Mouse (Mus musculus) forebrain, embryonic 12.5 days (tissue): ENCODE results near the gene Nacc1. TPM values are rescaled to one million over a fixed set of nuclear protein-coding genes. Genes with fewer than 3 reads are reported as not detected.
A peak's percentile ranks its signal among the peaks of the same experiment; 100 is the strongest.
"Not testable (repeated sequence)": the region's sequence is repeated elsewhere in the genome, so short reads cannot be mapped to it uniquely, and the experiment has no call there.

ENCODE experiments used
- ATAC-seq: fragments of 200-750 bp; cut with Nextera tagmentation; 2 replicates; pipeline ENCODE4 v1.8.0; 2017; ENCODE audit warnings: moderate TSS enrichment; ENCODE audit not compliant: low FRiP score
- H3K27ac ChIP-seq: fragments of 300-500 bp; sonication (generic); 2 replicates; pipeline ENCODE4 v1.5.1; 2016; ENCODE audit warnings: mild to moderate bottlenecking
- H3K27me3 ChIP-seq: fragments of 300-500 bp; sonication (generic); 2 replicates; pipeline ENCODE4 v1.6.1; 2016; ENCODE audit warnings: mild to moderate bottlenecking
- H3K36me3 ChIP-seq: fragments of 300-500 bp; sonication (generic); replicated peaks from 2 replicates; pipeline ENCODE4 v1.6.1; 2016; ENCODE audit warnings: mild to moderate bottlenecking
- H3K4me1 ChIP-seq: fragments of 300-500 bp; sonication (generic); 2 replicates; pipeline ENCODE4 v1.6.1; 2016
- H3K4me2 ChIP-seq: fragments of 300-500 bp; sonication (generic); 2 replicates; pipeline ENCODE4 v1.6.1; 2016; ENCODE audit warnings: mild to moderate bottlenecking, moderate library complexity
- H3K4me3 ChIP-seq: fragments of 300-500 bp; sonication (generic); replicated peaks from 2 replicates; pipeline ENCODE4 v1.5.1; 2016; ENCODE audit warnings: mild to moderate bottlenecking
- H3K9ac ChIP-seq: fragments of 300-500 bp; sonication (generic); 2 replicates; pipeline ENCODE4 v1.6.1; 2016; ENCODE audit warnings: mild to moderate bottlenecking
- H3K9me3 ChIP-seq: fragments of 300-500 bp; sonication (generic); 2 replicates; pipeline ENCODE4 v1.6.1; 2016
- whole genome bisulfite sequencing: fragments of 180-500 bp; shearing (Covaris S2); methylation state at CpG from one replicate; pipeline ENCODE4 v1.1.7; 2016; 5-methylcytosine and 5-hydroxymethylcytosine counted together
- polyA plus RNA-seq: library from polyadenylated mRNA; unstranded; fragments of >200 nt; fragmentation: Nextera tagmentation; extraction: Ambion mirVana; gene quantifications from 2 replicates; pipeline ENCODE4 v1.2.1, GENCODE M21; 2016

The Nacc1 gene
- polyA plus RNA-seq, 1 experiment from 2014 or later = 22.8 TPM

GRCm38 (mm10) chr8:84693332-84693731, 5.7 kb upstream of the Nacc1 start:
- H3K27me3 ChIP-seq = no peaks in the 10 kb centered on the region
- ATAC-seq = no peak
- no peak overlapping the region for H3K27ac ChIP-seq
- no peak overlapping the region for H3K9ac ChIP-seq
- 76% methylated on average over 4 of the region's 4 CpGs for WGBS
- H3K36me3 ChIP-seq = peaks cover 62% of the 10 kb centered on the region
- H3K4me3 ChIP-seq = no peak overlapping the region
- H3K4me1 ChIP-seq = peaks cover 14% of the 10 kb centered on the region
- no peaks in the 10 kb centered on the region for H3K9me3 ChIP-seq
- H3K4me2 ChIP-seq = no peak overlapping the region

DNA sequence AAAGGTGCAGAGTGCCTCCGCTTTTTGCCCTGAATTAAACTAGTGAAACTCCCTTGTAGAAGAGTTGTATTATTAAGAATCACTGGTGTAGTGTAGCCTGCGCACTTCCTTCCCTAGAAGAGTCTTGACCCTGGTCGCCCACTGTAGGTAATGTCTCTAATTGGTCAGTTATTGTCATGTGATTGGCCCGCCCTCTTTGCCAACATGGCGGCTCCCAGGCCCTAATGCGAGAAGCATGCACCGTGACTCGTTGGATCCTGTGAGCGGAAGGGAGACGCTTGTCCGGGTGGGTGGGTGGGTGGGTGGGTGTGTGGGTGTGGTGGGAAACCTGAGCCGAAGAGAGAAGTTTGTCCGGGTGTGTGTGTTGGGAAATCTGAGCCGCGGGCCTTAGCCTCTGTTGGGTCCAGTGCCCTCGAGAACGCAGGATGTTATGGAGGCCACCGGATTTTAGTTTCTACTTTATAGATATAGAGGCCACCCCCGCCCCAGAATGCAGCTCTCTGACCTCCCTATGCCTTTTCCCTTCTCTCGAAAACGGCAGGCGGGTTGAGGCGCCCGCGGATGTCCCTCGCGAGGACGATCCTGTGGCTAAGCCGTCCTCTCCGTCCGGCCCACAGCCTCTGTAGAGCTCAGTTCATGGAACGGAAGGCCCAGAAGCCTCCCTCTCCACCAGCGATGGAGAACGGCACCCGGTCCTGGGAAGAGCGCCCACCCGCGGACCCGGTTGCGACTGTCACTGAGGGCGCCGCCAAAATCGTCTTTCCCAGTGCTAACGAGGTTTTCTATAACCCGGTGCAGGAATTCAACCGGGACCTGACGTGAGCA, 1.6 kb upstream of the Nacc1 start:
- no peaks in the 10 kb centered on the region for H3K9me3 ChIP-seq
- H3K4me3 ChIP-seq = peak overlapping the region; percentile 73
- ATAC-seq = peak; percentile 86
- no peaks in the 10 kb centered on the region for H3K27me3 ChIP-seq
- peak overlapping the region; percentile 88 for H3K4me2 ChIP-seq
- H3K9ac ChIP-seq = peak overlapping the region; percentile 66
- 1% methylated on average over 47 of the region's 47 CpGs for WGBS
- peaks cover 29% of the 10 kb centered on the region for H3K36me3 ChIP-seq
- H3K27ac ChIP-seq = no peak overlapping the region
- peaks cover 43% of the 10 kb centered on the region for H3K4me1 ChIP-seq

DNA sequence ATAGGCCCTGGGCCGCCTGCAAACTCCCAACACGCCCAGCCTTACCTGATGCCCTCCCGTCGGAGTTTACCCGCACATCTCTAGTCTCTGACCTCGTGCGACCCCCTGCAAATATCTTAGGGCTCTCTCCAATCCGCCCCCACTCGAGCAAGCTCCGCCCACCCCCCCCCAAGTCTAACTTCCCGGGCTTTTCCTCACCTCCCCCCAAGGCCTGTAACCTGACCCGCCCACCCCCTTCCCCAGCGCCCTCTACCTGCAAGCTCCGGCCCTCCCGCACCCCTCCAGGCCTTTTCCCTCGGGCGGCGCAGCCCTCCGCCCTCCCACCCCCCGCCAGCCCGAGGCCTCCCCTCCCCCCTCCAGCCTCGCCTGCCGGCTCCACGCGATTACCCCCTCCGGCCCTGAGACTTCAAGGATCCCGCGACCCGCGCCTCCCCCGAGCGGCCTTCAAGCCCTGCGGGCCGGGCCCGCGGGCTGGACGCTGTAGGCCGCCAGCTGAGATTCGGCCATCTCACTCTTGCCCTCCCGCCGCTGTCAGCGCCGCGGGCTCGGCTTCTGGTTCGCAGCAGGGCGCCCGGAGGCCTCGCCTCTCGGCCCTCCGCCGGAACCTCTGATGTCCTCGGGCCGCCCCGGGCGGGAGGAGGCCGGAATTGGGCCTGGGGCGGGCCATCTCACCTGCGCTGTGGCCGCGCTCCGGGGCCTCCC, 508 bp downstream of the Nacc1 start:
- no peaks in the 10 kb centered on the region for H3K27me3 ChIP-seq
- peaks cover 43% of the 10 kb centered on the region for H3K4me1 ChIP-seq
- peak overlapping the region; percentile 95 for H3K27ac ChIP-seq
- peak overlapping the region; percentile 100 for H3K4me3 ChIP-seq
- peaks cover 23% of the 10 kb centered on the region for H3K36me3 ChIP-seq
- 1% methylated on average over 54 of the region's 62 CpGs for WGBS
- no peaks in the 10 kb centered on the region for H3K9me3 ChIP-seq
- H3K4me2 ChIP-seq = peak overlapping the region; percentile 96
- peak overlapping the region; percentile 100 for H3K9ac ChIP-seq
- ATAC-seq = peak; percentile 47; the same call in 1 of the 2 replicates

GRCm38 (mm10) chr8:84686191-84687002, 1.3 kb downstream of the Nacc1 start, which contains the start of gene Trmt1:
Gene Trmt1 (plus strand): TSS chr8:84686307.
- peaks cover 43% of the 10 kb centered on the region for H3K4me1 ChIP-seq
- H3K4me2 ChIP-seq = peak within 1 kb of the TSS; percentile 96
- H3K27ac ChIP-seq = peak within 1 kb of the TSS; percentile 95
- 10% methylated on average over 20 of the region's 20 CpGs for WGBS
- H3K9ac ChIP-seq = peak within 1 kb of the TSS; percentile 100
- peaks cover 27% of the 10 kb centered on the region for H3K36me3 ChIP-seq
- ATAC-seq = 0 out of 2 replicates have a peak, but pooled peaks have one; percentile 24
- H3K27me3 ChIP-seq = no peaks in the 10 kb centered on the region
- H3K4me3 ChIP-seq = peak within 1 kb of the TSS; percentile 100
- H3K9me3 ChIP-seq = no peaks in the 10 kb centered on the region

- H3K4me1 ChIP-seq = peaks cover 36% of the 10 kb centered on the region
- no peak overlapping the region for H3K9ac ChIP-seq
- no peaks in the 10 kb centered on the region for H3K27me3 ChIP-seq
- H3K4me3 ChIP-seq = no peak overlapping the region
- no peak overlapping the region for H3K4me2 ChIP-seq
- 50% methylated on average over 3 of the region's 3 CpGs for WGBS
- ATAC-seq = no peak
- no peaks in the 10 kb centered on the region for H3K9me3 ChIP-seq
- peaks cover 25% of the 10 kb centered on the region for H3K36me3 ChIP-seq
- no peak overlapping the region for H3K27ac ChIP-seq
Observed at GRCm38 (mm10) chr8:84684537-84684936, 3.1 kb downstream of the Nacc1 start.

GRCm38 (mm10) chr8:84682257-84682656, 5.4 kb downstream of the Nacc1 start:
- no peak overlapping the region for H3K4me2 ChIP-seq
- H3K4me1 ChIP-seq = peaks cover 26% of the 10 kb centered on the region
- no peak overlapping the region for H3K4me3 ChIP-seq
- WGBS = 83% methylated on average over 2 of the region's 2 CpGs
- H3K9me3 ChIP-seq = no peaks in the 10 kb centered on the region
- ATAC-seq = no peak
- H3K27ac ChIP-seq = no peak overlapping the region
- H3K27me3 ChIP-seq = no peaks in the 10 kb centered on the region
- H3K36me3 ChIP-seq = peaks cover 28% of the 10 kb centered on the region
- no peak overlapping the region for H3K9ac ChIP-seq

DNA sequence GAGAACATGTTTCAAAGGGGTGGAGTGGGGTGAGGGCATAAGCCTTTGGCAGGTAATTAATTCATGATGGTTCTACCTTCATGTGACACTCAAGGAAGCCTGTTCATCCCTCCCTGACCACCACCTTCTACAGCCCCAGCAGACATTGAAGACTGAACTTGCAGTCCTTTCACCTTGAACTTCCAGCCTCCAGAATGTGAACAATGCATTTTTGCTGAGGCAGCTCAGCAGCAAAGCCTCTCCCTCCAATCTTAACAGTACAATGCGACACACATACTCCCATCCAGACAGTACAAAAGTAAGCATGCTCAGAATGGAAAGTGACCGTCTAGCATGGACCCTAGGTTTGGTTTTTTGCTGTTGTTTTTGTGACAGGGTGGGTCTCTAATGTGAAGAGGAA, 6.2 kb downstream of the Nacc1 start:
- 91% methylated on average over 2 of the region's 2 CpGs for WGBS

GRCm38 (mm10) chr8:84677305-84677704, 10.4 kb downstream of the Nacc1 start:
- no peak overlapping the region for H3K4me2 ChIP-seq
- H3K36me3 ChIP-seq = peaks cover 65% of the 10 kb centered on the region
- no peak overlapping the region for H3K9ac ChIP-seq
- no peak for ATAC-seq
- H3K27me3 ChIP-seq = no peaks in the 10 kb centered on the region
- no peaks in the 10 kb centered on the region for H3K9me3 ChIP-seq
- 91% methylated on average over 5 of the region's 5 CpGs for WGBS
- no peak overlapping the region for H3K27ac ChIP-seq
- no peak overlapping the region for H3K4me3 ChIP-seq
- 0 out of 2 replicates have a peak, but pooled peaks cover 2% of the 10 kb centered on the region for H3K4me1 ChIP-seq

More for the DNA sequence above, 6.2 kb downstream of the Nacc1 start:
- Histone ChIP-seq H3K9me3 (no peaks in the 10 kb centered on the region), H3K9ac (no peak overlapping the region), H3K4me3 (no peak overlapping the region), H3K4me1 (peaks cover 22% of the 10 kb centered on the region), H3K36me3 (peaks cover 34% of the 10 kb centered on the region), H3K27me3 (no peaks in the 10 kb centered on the region), H3K4me2 (no peak overlapping the region), H3K27ac (no peak overlapping the region)
- ATAC-seq = no peak

DNA sequence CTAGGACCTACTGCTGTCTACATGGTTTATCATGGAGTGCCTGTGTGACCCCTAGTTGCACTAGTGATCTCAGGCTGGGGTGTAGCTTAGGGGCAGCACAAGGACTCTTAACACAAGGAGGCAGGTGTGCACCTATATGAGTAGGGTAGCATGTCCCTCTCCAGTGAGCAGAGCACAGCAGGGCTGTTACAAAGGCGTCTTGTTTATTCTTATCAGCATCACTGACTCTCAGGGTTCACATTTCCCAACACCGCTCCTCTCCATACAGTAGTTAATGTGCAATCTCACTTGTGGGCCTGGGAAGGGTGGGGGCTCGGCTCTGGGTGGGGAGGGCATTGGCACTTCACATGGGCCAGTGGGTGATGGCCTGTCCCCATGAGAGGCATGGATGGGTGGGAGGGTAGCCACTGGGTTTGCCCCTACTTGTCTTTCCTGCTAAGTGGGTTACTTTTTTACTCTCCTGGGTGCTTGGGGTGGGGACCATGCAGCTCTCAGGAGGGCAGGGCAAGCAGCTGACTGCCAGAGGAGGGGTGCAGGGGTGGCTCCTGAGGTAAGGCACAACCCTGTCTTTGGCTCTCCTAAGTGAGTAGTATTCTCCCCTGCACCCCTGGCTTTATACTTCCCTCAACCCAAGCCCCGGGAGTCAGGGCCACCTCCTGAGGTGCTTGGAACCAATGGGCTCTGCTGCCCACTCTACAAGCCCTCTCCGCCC, 17.2 kb downstream of the Nacc1 start:
- not testable (repeated sequence) for H3K27me3 ChIP-seq, H3K9me3 ChIP-seq, H3K4me2 ChIP-seq, H3K4me3 ChIP-seq, H3K27ac ChIP-seq, H3K9ac ChIP-seq
- peak; percentile 15; the same call in 1 of the 2 replicates for ATAC-seq
- Histone ChIP-seq H3K36me3 (peaks cover 63% of the 10 kb centered on the region), H3K4me1 (peaks cover 12% of the 10 kb centered on the region)
- 96% methylated on average over 5 of the region's 5 CpGs for WGBS

- Histone ChIP-seq H3K27ac (no peak overlapping the region), H3K4me1 (peaks cover 13% of the 10 kb centered on the region), H3K4me2 (no peak overlapping the region), H3K4me3 (no peak overlapping the region), H3K9ac (no peak overlapping the region), H3K9me3 (no peaks in the 10 kb centered on the region), H3K27me3 (no peaks in the 10 kb centered on the region), H3K36me3 (peaks cover 48% of the 10 kb centered on the region)
- ATAC-seq = no peak
- 87% methylated on average over 6 of the region's 6 CpGs for WGBS
Observed at GRCm38 (mm10) chr8:84668731-84669485, 18.8 kb downstream of the Nacc1 start.

DNA sequence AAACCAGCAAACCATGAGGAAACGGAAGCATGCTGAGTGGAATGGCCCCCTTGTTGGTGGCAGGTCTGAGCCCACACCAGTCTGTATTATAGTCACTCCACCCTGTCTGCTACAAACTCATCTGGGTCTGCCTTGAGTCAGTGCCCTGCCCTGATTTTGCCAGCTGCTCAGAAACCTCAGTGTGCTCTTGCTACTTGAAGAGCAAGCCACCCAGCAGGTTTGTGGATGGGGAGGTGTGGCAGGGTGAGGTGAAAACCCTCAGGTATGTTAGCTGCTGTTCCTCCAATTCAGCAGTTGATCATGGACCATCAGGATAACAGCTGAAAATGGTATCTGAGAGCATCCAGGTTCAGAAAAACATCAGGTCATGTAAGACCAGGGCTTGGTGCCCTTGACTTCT, 19.6 kb downstream of the Nacc1 start:
- ATAC-seq = no peak
- Histone ChIP-seq H3K27me3 (no peaks in the 10 kb centered on the region), H3K4me2 (no peak overlapping the region), H3K27ac (no peak overlapping the region), H3K4me1 (peaks cover 20% of the 10 kb centered on the region), H3K36me3 (peaks cover 40% of the 10 kb centered on the region), H3K9me3 (no peaks in the 10 kb centered on the region), H3K9ac (no peak overlapping the region), H3K4me3 (no peak overlapping the region)
- 75% methylated on average over 1 of the region's 1 CpGs for WGBS
